Mouse (Mus musculus): Measurements from ENCODE around the gene Tmem236. TPM values are rescaled to one million over a fixed set of nuclear protein-coding genes. Genes with fewer than 3 reads are reported as not detected.

The Tmem236 gene
- total RNA-seq, 2 experiments from 2014 or later = 0.10 to 0.18 TPM

DNA sequence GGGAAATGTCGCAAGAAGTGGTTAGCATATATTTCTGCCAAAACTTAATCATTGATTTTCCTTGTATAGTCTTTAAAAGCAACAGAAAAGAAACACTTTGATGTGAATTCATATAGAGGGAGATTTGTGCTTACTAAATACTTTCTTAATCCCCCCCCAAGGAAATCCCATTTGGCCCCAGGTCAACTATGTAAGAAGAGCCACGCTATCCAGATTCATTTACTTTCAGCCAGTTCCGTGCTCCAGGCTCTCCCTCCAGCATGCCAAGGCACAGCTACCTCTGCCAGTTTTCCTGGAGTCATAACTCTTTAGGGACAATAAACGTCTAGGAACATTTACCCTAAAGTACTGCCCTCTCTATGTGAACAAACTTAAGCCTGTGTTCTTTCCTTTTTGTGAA is 63.4 kb downstream of the Tmem236 start:
- TF ChIP-seq CTCF (conservative IDR thresholded peaks at IDR 0.05) = no peak
- no peak overlapping the region for H3K27ac ChIP-seq
- no peak for DNase-seq (ENCODE audit: low spot score in 2 of 2)

GRCm38 (mm10) chr2:14239151-14239550 is 64.8 kb downstream of the Tmem236 start:
- no peak overlapping the region for H3K27ac ChIP-seq
- no peak for TF ChIP-seq CTCF (conservative IDR thresholded peaks at IDR 0.05)
- DNase-seq (ENCODE audit: low spot score in 2 of 2) = no peak

More for the DNA sequence above, 63.4 kb downstream of the Tmem236 start:
- H3K4me3 ChIP-seq = no peak overlapping the region

DNA sequence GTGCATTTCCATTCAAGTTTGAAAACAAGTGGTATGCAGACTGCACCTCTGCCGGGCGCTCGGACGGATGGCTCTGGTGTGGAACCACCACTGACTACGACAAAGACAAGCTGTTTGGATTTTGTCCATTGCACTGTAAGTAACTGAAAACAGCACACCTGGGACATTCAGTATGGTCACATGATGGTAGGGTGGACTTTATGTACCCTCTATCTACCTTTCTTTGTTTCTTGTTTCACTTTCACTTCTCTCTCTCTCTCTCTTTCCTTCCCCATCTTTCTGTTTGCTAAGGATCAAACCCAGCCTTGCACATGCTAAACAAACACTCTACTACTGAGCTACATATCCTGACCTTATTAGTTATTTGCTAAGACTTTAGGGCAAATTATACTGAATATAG is 69.8 kb downstream of the Tmem236 start:
- TF ChIP-seq CTCF (conservative IDR thresholded peaks at IDR 0.05) = no peak
- Histone ChIP-seq H3K27ac (no peak overlapping the region), H3K4me3 (no peak overlapping the region)
- no peak for DNase-seq (ENCODE audit: low spot score in 2 of 2)

More at GRCm38 (mm10) chr2:14239151-14239550, 64.8 kb downstream of the Tmem236 start:
- H3K4me3 ChIP-seq = no peak overlapping the region

DNA sequence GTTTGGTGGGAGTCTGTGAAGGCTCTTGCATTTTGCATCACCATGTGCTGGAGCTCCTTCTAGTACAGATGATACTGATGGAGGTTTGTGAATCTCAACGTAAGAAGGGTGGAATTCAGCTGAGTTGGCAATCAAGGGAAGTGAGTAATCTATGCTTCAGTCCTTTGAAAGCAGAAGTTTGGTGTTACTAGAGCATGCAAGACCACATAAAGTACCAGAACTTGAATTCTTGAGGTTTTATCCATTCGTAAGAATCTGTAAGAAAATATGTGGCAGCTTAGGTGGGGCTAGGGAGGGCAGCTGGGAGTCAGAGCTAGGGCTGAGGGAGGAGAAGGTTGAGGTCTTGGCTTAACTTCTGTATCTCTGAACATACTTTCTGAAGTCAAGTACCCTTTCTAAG is 70.3 kb downstream of the Tmem236 start:
- no peak overlapping the region for H3K27ac ChIP-seq
- H3K4me3 ChIP-seq = no peak overlapping the region
- DNase-seq (ENCODE audit: low spot score in 2 of 2) = no peak
- no peak for TF ChIP-seq CTCF (conservative IDR thresholded peaks at IDR 0.05)

- no peak for DNase-seq (ENCODE audit: low spot score in 2 of 2)
- H3K27ac ChIP-seq = no peak overlapping the region
- H3K4me3 ChIP-seq = no peak overlapping the region
- no peak for TF ChIP-seq CTCF (conservative IDR thresholded peaks at IDR 0.05)
Observed at GRCm38 (mm10) chr2:14249839-14250564, 75.7 kb downstream of the Tmem236 start.

GRCm38 (mm10) chr2:14251938-14252337 is 77.6 kb downstream of the Tmem236 start:
- DNase-seq (ENCODE audit: low spot score in 2 of 2) = no peak
- peak; percentile 42 for TF ChIP-seq CTCF (conservative IDR thresholded peaks at IDR 0.05)
- H3K27ac ChIP-seq = no peak overlapping the region
- no peak overlapping the region for H3K4me3 ChIP-seq

- TF ChIP-seq CTCF (conservative IDR thresholded peaks at IDR 0.05) = no peak
- no peak overlapping the region for H3K27ac ChIP-seq
- H3K4me3 ChIP-seq = no peak overlapping the region
- DNase-seq (ENCODE audit: low spot score in 2 of 2) = no peak
Observed at GRCm38 (mm10) chr2:14258345-14258850, 84.1 kb downstream of the Tmem236 start.

- no peak for DNase-seq (ENCODE audit: low spot score in 2 of 2)
- no peak for TF ChIP-seq CTCF (conservative IDR thresholded peaks at IDR 0.05)
- no peak overlapping the region for H3K4me3 ChIP-seq
- H3K27ac ChIP-seq = no peak overlapping the region
Observed at GRCm38 (mm10) chr2:14262090-14262489, 87.8 kb downstream of the Tmem236 start.

DNA sequence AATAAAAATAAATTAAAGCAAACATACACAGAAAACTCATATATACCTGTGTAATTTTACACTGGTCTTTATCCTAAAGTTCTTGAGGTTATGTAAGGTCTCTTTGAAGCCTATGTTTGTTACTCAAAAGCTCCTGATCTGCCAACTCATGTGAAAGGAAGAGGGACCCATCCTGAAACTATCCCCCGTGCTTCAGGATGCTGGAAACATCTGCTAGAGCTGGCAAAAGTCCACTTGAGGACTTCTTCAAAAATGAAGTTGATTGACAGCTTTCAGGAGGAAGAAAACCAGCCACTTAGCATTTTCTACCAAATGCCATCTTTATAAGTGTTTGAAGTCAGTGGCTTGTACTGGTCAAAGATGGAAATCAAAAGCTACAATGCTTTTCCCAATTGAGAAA is 94.8 kb downstream of the Tmem236 start:
- no peak for DNase-seq (ENCODE audit: low spot score in 2 of 2)
- no peak for TF ChIP-seq CTCF (conservative IDR thresholded peaks at IDR 0.05)
- Histone ChIP-seq H3K4me3 (no peak overlapping the region), H3K27ac (no peak overlapping the region)

Small RNAs within 50 kb of the gene (microRNA-seq; reads per million reads assigned to microRNA genes)
- 0.32 to 3.9 reads per million in 2 experiments for gene Mir511

Other genes starting within 250 kb of the Tmem236 start
- gene Hacd1, start 118.4 kb upstream of the Tmem236 start, total RNA-seq (2021) = 10 to 100 TPM; 18.0 to 19.7 TPM
- gene Stam, start 100.4 kb upstream of the Tmem236 start, total RNA-seq (2021) = 10 to 100 TPM; 86.7 to 87.4 TPM
- gene Mrc1, start 54.9 kb downstream of the Tmem236 start, total RNA-seq (2021) = 1 to 10 TPM; 3.4 to 4.1 TPM
- 10 to 100 TPM; 36.4 to 38.8 TPM for gene Slc39a12, start 213.8 kb downstream of the Tmem236 start, total RNA-seq (2021)

All from layer of hippocampus, adult 2 months (tissue).